ENCODE assay signal across 18 mouse cellular contexts in genomic region chr13:110066674-110067073, GRCm38 (mm10).
"Had no signal": no experiment of that assay in that cellular context is flagged by ENCODE, and none has a peak within 500 bp of the region (broad histone marks: within the 10 kb centered on the region; RNA-seq: fewer than 3 reads in every experiment).

No protein-coding gene starts in this region.

- H3K4me1 ChIP-seq: liver, embryonic 13.5 days; megakaryocyte, embryonic 14.5 days had no signal

- H3K4me2 ChIP-seq: limb, embryonic 12.5 days; liver, embryonic 13.5 days; lung, embryonic 15.5 days; midbrain, embryonic 13.5 days; neural tube, embryonic 12.5 days had no signal

- H3K9ac ChIP-seq: limb, embryonic 12.5 days; liver, embryonic 13.5 days; liver, postnatal 0 days; lung, embryonic 15.5 days; midbrain, embryonic 13.5 days; neural tube, embryonic 12.5 days had no signal

- DNase-seq: kidney, postnatal 36 days; layer of hippocampus, adult 9-11 months; liver; liver, embryonic 13.5 days; liver, postnatal 0 days; lung, postnatal 14 days; retina, postnatal 1 day; right cerebral cortex, postnatal 4 days; spleen, adult 18-20 months; thymus, adult 18-20 months; thymus, postnatal 25 days had no signal

- H3K36me3 ChIP-seq: limb, embryonic 12.5 days; liver, embryonic 13.5 days; lung, embryonic 15.5 days had no signal

- H3K9me3 ChIP-seq: limb, embryonic 12.5 days; lung, embryonic 15.5 days; megakaryocyte, embryonic 14.5 days; neural tube, embryonic 12.5 days had no signal

- H3K27ac ChIP-seq: kidney, postnatal 0 days; limb, embryonic 12.5 days; liver, embryonic 13.5 days; lung, embryonic 15.5 days; macrophage; neural tube, embryonic 12.5 days had no signal

- H3K4me3 ChIP-seq: limb, embryonic 12.5 days; liver, embryonic 13.5 days; lung, embryonic 15.5 days; megakaryocyte, embryonic 14.5 days; midbrain, embryonic 13.5 days; neural tube, embryonic 12.5 days had no signal

- H3K27me3 ChIP-seq: limb, embryonic 12.5 days; liver, embryonic 13.5 days; lung, embryonic 15.5 days; midbrain, embryonic 13.5 days; neural tube, embryonic 12.5 days had no signal

- ATAC-seq: liver, postnatal 0 days; midbrain, embryonic 13.5 days had no signal
